Mouse (Mus musculus) small intestine, adult 2 months (tissue): Measurements from ENCODE around the gene Habp2.

Source experiments
- CTCF ChIP-seq: fragments of 200-500 bp; IDR thresholded peaks from 2 replicates; pipeline ENCODE4 v1.5.1; 2012; ENCODE audit warnings: low read depth, mild to moderate bottlenecking, control low read depth, inconsistent platforms, low read length, moderate library complexity, mixed read lengths; ENCODE audit not compliant: insufficient replicate concordance, insufficient read length; ENCODE audit errors: extremely low read depth
- POLR2A ChIP-seq: fragments of 200-500 bp; IDR thresholded peaks from 2 replicates; pipeline ENCODE4 v1.6.1; 2012; ENCODE audit warnings: low read depth, mild to moderate bottlenecking, control low read depth, inconsistent platforms, low read length, moderate library complexity

DNA sequence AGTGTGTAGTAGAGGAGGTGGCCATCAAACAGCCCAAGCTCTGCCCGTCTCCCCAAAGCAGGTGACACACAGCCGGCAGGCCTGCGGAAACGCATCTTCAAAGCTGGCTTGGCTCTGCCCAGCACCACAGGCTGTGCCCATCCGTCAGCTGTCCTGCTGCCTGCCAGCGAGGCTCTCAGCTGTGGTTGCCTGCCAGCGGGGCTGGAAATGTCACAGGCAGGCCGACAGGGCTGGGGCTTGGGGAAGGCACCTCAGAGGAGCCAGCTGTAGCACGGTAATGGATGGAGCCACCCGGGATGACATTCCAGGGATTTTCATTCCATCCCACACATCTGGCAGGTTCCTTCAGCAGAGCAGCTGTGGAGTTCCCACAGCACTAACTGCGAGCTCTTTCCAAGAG, 13.9 kb downstream of the Habp2 start:
- no peak for TF ChIP-seq POLR2A
- TF ChIP-seq CTCF: no peak
